Mouse (Mus musculus) midbrain, embryonic 16.5 days (tissue): ENCODE measurements around the gene Nupl1. TPM values are rescaled to one million over a fixed set of nuclear protein-coding genes. Genes with fewer than 3 reads are reported as not detected.

Source experiments
- ATAC-seq: fragments of 200-750 bp; cut with Nextera tagmentation; 2 replicates; pipeline ENCODE4 v1.8.0; 2017; ENCODE audit warnings: moderate TSS enrichment
- H3K27ac ChIP-seq: fragments of 300-500 bp; sonication (generic); 2 replicates; pipeline ENCODE4 v1.5.1; 2014; ENCODE audit warnings: mild to moderate bottlenecking, low read length, mixed read lengths
- H3K27me3 ChIP-seq: fragments of 300-500 bp; sonication (generic); 2 replicates; pipeline ENCODE4 v1.6.1; 2014; ENCODE audit warnings: low read depth, low read length, mixed read lengths; ENCODE audit not compliant: control insufficient read depth, insufficient read depth
- H3K36me3 ChIP-seq: fragments of 300-500 bp; sonication (generic); 2 replicates; pipeline ENCODE4 v1.6.1; 2014; ENCODE audit warnings: mild to moderate bottlenecking, low read length, moderate library complexity, mixed read lengths; ENCODE audit not compliant: control insufficient read depth, insufficient read depth
- H3K4me1 ChIP-seq: fragments of 300-500 bp; sonication (generic); 2 replicates; pipeline ENCODE4 v1.6.1; 2014; ENCODE audit warnings: mild to moderate bottlenecking, low read length, mixed read lengths; ENCODE audit not compliant: control insufficient read depth, insufficient read depth
- H3K4me2 ChIP-seq: fragments of 300-500 bp; sonication (generic); 2 replicates; pipeline ENCODE4 v1.6.1; 2014; ENCODE audit warnings: mild to moderate bottlenecking, low read length, mixed read lengths
- H3K4me3 ChIP-seq: fragments of 300-500 bp; sonication (generic); 2 replicates; pipeline ENCODE4 v1.5.1; 2014; ENCODE audit warnings: low read depth, mild to moderate bottlenecking, low read length, moderate library complexity, mixed read lengths
- H3K9ac ChIP-seq: fragments of 300-500 bp; sonication (generic); 2 replicates; pipeline ENCODE4 v1.6.1; 2014; ENCODE audit warnings: low read depth, low read length, mixed read lengths
- H3K9me3 ChIP-seq: fragments of 300-500 bp; sonication (generic); replicated peaks from 2 replicates; pipeline ENCODE4 v1.6.1; 2014; ENCODE audit warnings: mild to moderate bottlenecking, low read length, mixed read lengths; ENCODE audit not compliant: control insufficient read depth, poor library complexity, severe bottlenecking
- WGBS: fragments of 180-500 bp; shearing (Covaris S2); extraction: QIAGEN DNeasy Blood & Tissue Kit; methylation state at CpG from one replicate; pipeline ENCODE4 v1.1.7; 2014; 5-methylcytosine and 5-hydroxymethylcytosine counted together
- polyA plus RNA-seq: library from polyadenylated mRNA; unstranded; fragments of >200 nt; fragmentation: Nextera tagmentation; extraction: Ambion mirVana; gene quantifications from 2 replicates; pipeline ENCODE4 v1.2.1, GENCODE M21; 2015

Gene Nupl1
- polyA plus RNA-seq, 1 experiment from 2014 or later, result 0.10 TPM

DNA sequence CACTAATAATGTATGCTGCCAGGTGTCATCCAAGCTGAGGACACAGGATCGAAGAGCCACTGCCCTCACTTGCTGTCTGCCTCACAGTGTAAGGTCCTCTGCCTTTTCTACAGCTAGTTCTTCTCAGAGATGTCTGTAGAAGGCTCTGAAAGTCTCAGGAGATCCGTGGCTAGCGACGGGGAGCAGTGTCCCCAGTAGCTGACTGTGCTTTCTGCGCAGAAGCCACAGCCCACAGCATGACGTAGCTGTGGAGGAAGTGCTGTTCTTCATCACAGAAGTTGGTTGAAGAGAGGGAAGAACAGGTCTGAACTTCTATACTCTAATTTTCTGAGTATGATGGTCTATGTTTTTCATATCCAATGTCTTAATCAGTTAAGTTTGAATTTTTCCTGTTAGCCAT, 18.1 kb upstream of the Nupl1 start:
- H3K4me3 ChIP-seq, result no peak overlapping the region
- no peak overlapping the region for H3K9ac ChIP-seq
- no peak overlapping the region for H3K4me2 ChIP-seq
- H3K27ac ChIP-seq, result no peak overlapping the region
- no peaks in the 10 kb centered on the region for H3K9me3 ChIP-seq
- ATAC-seq, result no peak
- peaks cover 22% of the 10 kb centered on the region for H3K4me1 ChIP-seq
- WGBS, result 87% methylated on average over 6 of the region's 6 CpGs
- no peaks in the 10 kb centered on the region for H3K36me3 ChIP-seq
- no peaks in the 10 kb centered on the region for H3K27me3 ChIP-seq

GRCm38 (mm10) chr14:60264990-60265876, 14.0 kb upstream of the Nupl1 start, which contains the start of gene Mtmr6:
Gene Mtmr6, plus strand, starts transcription at chr14:60265228.
- Histone ChIP-seq H3K4me2 (peak within 1 kb of the TSS; percentile 53), H3K4me3 (peak within 1 kb of the TSS; percentile 73)
- under 1% methylated on average over 51 of the region's 51 CpGs for WGBS

DNA sequence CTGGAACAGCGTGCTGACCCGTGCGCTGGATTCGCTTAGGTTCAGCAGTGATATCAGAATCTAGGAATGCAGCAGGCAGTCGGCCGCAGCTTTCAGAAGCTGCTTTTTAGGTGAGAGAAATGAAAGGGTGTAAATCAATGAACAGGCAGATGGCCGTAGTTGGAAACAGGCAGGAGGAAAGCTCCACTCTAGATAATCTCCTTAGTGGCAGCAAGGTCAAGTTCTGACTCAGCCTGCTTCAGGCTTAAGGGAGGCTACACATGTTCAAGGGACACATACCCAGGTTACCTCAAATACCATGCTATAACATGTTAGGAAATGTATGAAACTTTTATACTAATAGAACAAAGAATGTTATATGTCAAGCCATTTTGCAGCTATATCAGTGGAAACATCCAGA, 11.1 kb upstream of the Nupl1 start:
- H3K4me1 ChIP-seq, result peaks cover 12% of the 10 kb centered on the region
- 71% methylated on average over 7 of the region's 7 CpGs for WGBS

More at GRCm38 (mm10) chr14:60264990-60265876, 14.0 kb upstream of the Nupl1 start, which contains the start of gene Mtmr6:
- Histone ChIP-seq H3K27me3 (no peaks in the 10 kb centered on the region), H3K36me3 (no peaks in the 10 kb centered on the region), H3K27ac (peak within 1 kb of the TSS; percentile 82), H3K9me3 (no peaks in the 10 kb centered on the region), H3K4me1 (peaks cover 22% of the 10 kb centered on the region), H3K9ac (peak within 1 kb of the TSS; percentile 83)
- peak; percentile 100 for ATAC-seq

GRCm38 (mm10) chr14:60257851-60258250, 6.6 kb upstream of the Nupl1 start:
- Histone ChIP-seq H3K4me1 (no peaks in the 10 kb centered on the region), H3K27ac (no peak overlapping the region), H3K4me3 (no peak overlapping the region), H3K36me3 (no peaks in the 10 kb centered on the region), H3K4me2 (no peak overlapping the region), H3K9me3 (no peaks in the 10 kb centered on the region), H3K27me3 (no peaks in the 10 kb centered on the region), H3K9ac (no peak overlapping the region)
- no peak for ATAC-seq
- whole genome bisulfite sequencing, result 81% methylated on average over 1 of the region's 1 CpGs

More for the DNA sequence above, 11.1 kb upstream of the Nupl1 start:
- Histone ChIP-seq H3K27me3 (no peaks in the 10 kb centered on the region), H3K9me3 (no peaks in the 10 kb centered on the region), H3K27ac (no peak overlapping the region), H3K4me2 (no peak overlapping the region), H3K36me3 (no peaks in the 10 kb centered on the region), H3K4me3 (no peak overlapping the region), H3K9ac (no peak overlapping the region)
- no peak for ATAC-seq

GRCm38 (mm10) chr14:60257101-60257500, 5.9 kb upstream of the Nupl1 start:
- Histone ChIP-seq H3K27ac (no peak overlapping the region), H3K9ac (no peak overlapping the region), H3K4me1 (peaks cover 5% of the 10 kb centered on the region), H3K4me2 (no peak overlapping the region), H3K36me3 (no peaks in the 10 kb centered on the region), H3K27me3 (no peaks in the 10 kb centered on the region), H3K4me3 (no peak overlapping the region), H3K9me3 (no peaks in the 10 kb centered on the region)
- WGBS, result 83% methylated on average over 4 of the region's 4 CpGs
- ATAC-seq, result no peak

DNA sequence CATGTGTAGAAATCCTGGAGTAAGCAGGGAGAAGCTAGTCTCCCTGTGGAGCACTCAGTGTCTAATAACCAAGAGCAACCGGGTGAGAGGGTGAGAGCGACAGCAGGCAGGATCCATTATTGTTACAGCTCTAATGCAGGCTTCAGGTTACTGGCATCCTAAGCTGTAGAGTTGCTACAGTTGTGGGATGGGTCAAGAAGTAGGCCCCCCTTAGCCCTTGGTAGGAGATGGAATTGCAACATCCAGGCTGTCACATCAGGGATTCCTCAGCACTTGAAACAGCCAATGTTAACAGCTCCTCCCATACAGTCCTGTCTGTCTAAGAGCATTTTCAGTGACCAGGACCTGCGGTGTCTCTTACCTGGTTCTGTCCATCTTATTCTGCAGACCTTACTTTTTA, 5.1 kb upstream of the Nupl1 start:
- WGBS, result 34% methylated on average over 3 of the region's 3 CpGs
- Histone ChIP-seq H3K4me1 (peaks cover 5% of the 10 kb centered on the region), H3K4me2 (no peak overlapping the region), H3K9me3 (no peaks in the 10 kb centered on the region), H3K4me3 (no peak overlapping the region), H3K27ac (no peak overlapping the region), H3K27me3 (no peaks in the 10 kb centered on the region), H3K9ac (no peak overlapping the region), H3K36me3 (no peaks in the 10 kb centered on the region)
- no peak for ATAC-seq

DNA sequence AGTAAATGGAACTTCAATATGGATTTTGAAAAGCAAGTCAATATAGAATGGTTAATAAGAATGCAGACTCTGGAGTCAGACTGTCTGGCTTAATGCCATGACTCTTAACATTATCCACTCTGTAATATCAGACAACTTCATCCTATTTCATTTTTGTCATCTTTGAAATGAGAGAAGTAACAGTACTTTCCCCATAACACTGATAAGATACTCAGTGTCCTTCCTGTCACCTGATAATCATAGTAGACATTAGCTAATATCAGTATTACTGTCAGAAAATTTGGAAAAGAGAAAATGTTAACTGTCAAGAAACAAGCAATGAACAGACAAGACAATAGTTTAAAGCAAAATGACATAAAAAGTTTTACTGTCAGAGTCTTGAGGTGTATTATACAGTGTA, 3.5 kb upstream of the Nupl1 start:
- H3K4me2 ChIP-seq, result no peak overlapping the region
- H3K27me3 ChIP-seq, result no peaks in the 10 kb centered on the region
- no peak overlapping the region for H3K4me3 ChIP-seq
- no peak overlapping the region for H3K9ac ChIP-seq
- no peaks in the 10 kb centered on the region for H3K9me3 ChIP-seq
- peaks cover 12% of the 10 kb centered on the region for H3K4me1 ChIP-seq
- H3K27ac ChIP-seq, result no peak overlapping the region
- ATAC-seq, result no peak
- H3K36me3 ChIP-seq, result no peaks in the 10 kb centered on the region

DNA sequence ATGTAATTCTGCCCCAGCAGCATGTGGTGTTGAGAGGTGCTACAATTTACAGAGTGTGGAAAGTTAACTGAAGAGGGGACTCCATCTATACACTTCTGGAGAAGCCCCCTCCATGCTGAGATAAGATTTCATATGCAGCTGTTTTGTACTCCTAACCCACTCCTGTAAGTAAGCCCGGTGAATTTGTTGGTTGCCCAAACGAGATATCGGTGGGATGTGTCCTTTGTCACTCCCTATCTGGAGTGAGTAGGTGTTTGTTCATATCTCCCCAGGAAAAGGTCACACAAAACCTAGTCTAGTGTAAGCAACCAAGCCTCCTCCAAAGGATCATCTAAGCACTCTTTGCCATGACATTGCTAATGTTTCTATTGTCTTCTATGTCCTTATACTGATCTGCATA, 2.2 kb upstream of the Nupl1 start:
- H3K4me3 ChIP-seq, result no peak overlapping the region
- peaks cover 22% of the 10 kb centered on the region for H3K4me1 ChIP-seq
- no peak overlapping the region for H3K4me2 ChIP-seq
- H3K9ac ChIP-seq, result no peak overlapping the region
- ATAC-seq, result no peak
- no peaks in the 10 kb centered on the region for H3K27me3 ChIP-seq
- H3K27ac ChIP-seq, result no peak overlapping the region
- H3K36me3 ChIP-seq, result no peaks in the 10 kb centered on the region
- H3K9me3 ChIP-seq, result no peaks in the 10 kb centered on the region
- WGBS, result 95% methylated on average over 3 of the region's 3 CpGs
